Mouse (Mus musculus): ENCODE results near the gene Utp11.

GRCm38 (mm10) chr4:124703406-124703805 is 10.0 kb upstream of the Utp11 start:
- TF ChIP-seq CTCF (IDR thresholded peaks at IDR 0.05; ENCODE audit: low read depth) (no peak), EP300 (IDR thresholded peaks at IDR 0.05; ENCODE audit: low read depth) (no peak)
